Mouse (Mus musculus) MEL (cell line): ENCODE data around the gene Cpsf4.

Experiments
- CHD1 ChIP-seq: IDR thresholded peaks from 2 replicates; pipeline ENCODE4 v1.6.1; 2012; ENCODE audit warnings: low read depth, mild to moderate bottlenecking, inconsistent platforms, low read length, improper control_type of control experiment
- CTCF ChIP-seq, 3 experiments: IDR thresholded peaks in 2 of 3; conservative IDR thresholded peaks in 1 of 3; 2 replicates each; pipeline ENCODE4 v1.5.1; 2011 to 2012; ENCODE audit warnings: low read length in 3 of 3, low read depth in 2 of 3, mild to moderate bottlenecking in 2 of 3, improper control_type of control experiment in 1 of 3, inconsistent platforms in 1 of 3, mixed read lengths in 1 of 3, moderate library complexity in 1 of 3; ENCODE audit not compliant: control insufficient read depth in 1 of 3, insufficient read depth in 1 of 3, poor library complexity in 1 of 3, severe bottlenecking in 1 of 3
- EP300 ChIP-seq, 2 experiments: IDR thresholded peaks; 2 replicates each; pipeline ENCODE4 v1.6.1; 2011; ENCODE audit warnings: improper control_type of control experiment in 2 of 2, low read length in 2 of 2, low read depth in 1 of 2, mild to moderate bottlenecking in 1 of 2
- GABPA ChIP-seq: IDR thresholded peaks from 2 replicates; pipeline ENCODE4 v1.6.1; 2012; ENCODE audit warnings: low read depth, mild to moderate bottlenecking, inconsistent platforms, low read length, improper control_type of control experiment, moderate library complexity
- GATA1 ChIP-seq: IDR thresholded peaks from 2 replicates; pipeline ENCODE4 v1.6.1; 2011; ENCODE audit warnings: low read depth, low read length, improper control_type of control experiment
- HCFC1 ChIP-seq: IDR thresholded peaks from 2 replicates; pipeline ENCODE4 v1.6.1; 2012; ENCODE audit warnings: low read depth, mild to moderate bottlenecking, inconsistent platforms, low read length, improper control_type of control experiment, moderate library complexity
- MAZ ChIP-seq: IDR thresholded peaks from 2 replicates; pipeline ENCODE4 v1.6.1; 2012; ENCODE audit warnings: low read depth, mild to moderate bottlenecking, inconsistent platforms, low read length, improper control_type of control experiment
- POLR2A ChIP-seq, 2 experiments: IDR thresholded peaks; 2 replicates each; pipeline ENCODE4 v1.6.1; 2011 to 2012; ENCODE audit warnings: low read length in 2 of 2, mild to moderate bottlenecking in 2 of 2, control low read depth in 1 of 2, improper control_type of control experiment in 1 of 2, low read depth in 1 of 2, moderate library complexity in 1 of 2; ENCODE audit not compliant: control insufficient read depth in 1 of 2, insufficient read depth in 1 of 2, poor library complexity in 1 of 2
- ZNF384 ChIP-seq: IDR thresholded peaks from 2 replicates; pipeline ENCODE4 v1.6.1; 2012; ENCODE audit warnings: low read depth, mild to moderate bottlenecking, inconsistent platforms, low read length, improper control_type of control experiment

- no peak for TF ChIP-seq CTCF (IDR thresholded peaks at IDR 0.05 in 2 of 3, conservative IDR thresholded peaks at IDR 0.05 in 1 of 3; ENCODE audit: control insufficient read depth in 1 of 3, insufficient read depth in 1 of 3, low read depth in 2 of 3, low read length in 3 of 3, poor library complexity in 1 of 3, severe bottlenecking in 1 of 3)
- no peak for TF ChIP-seq CHD1
- TF ChIP-seq GABPA = no peak
- TF ChIP-seq EP300 (IDR thresholded peaks at IDR 0.05; ENCODE audit: low read depth in 1 of 2, low read length in 2 of 2) = no peak
- TF ChIP-seq HCFC1 = no peak
- TF ChIP-seq GATA1 = no peak
- TF ChIP-seq POLR2A (IDR thresholded peaks at IDR 0.05; ENCODE audit: control insufficient read depth in 1 of 2, insufficient read depth in 1 of 2, low read depth in 1 of 2, low read length in 2 of 2, poor library complexity in 1 of 2) = no peak
- no peak for TF ChIP-seq MAZ
- no peak for TF ChIP-seq ZNF384
These were observed 59.4 kb downstream of the Cpsf4 start for GRCm38 (mm10) chr5:145226453-145226852.
